Mouse (Mus musculus): Measurements from ENCODE around the gene Flywch1. TPM values are rescaled to one million over a fixed set of nuclear protein-coding genes. Genes with fewer than 3 reads are reported as not detected.

Gene Flywch1
- 212 and 220 TPM in 2 replicates for polyA plus RNA-seq (2016; fragmentation: Nextera tagmentation; extraction: Ambion mirVana)

GRCm38 (mm10) chr17:23771284-23772218, at the start of gene Flywch1:
TSS of gene Flywch1 (minus strand) at chr17:23771602.
- Histone ChIP-seq H3K27me3 (no peaks in the 10 kb centered on the region), H3K9ac (replicated peaks) (peak within 1 kb of the TSS; percentile 90), H3K27ac (replicated peaks) (peak within 1 kb of the TSS; percentile 88), H3K9me3 (no peaks in the 10 kb centered on the region), H3K36me3 (0 out of 2 replicates have a peak, but pooled peaks cover 16% of the 10 kb centered on the region), H3K4me2 (replicated peaks) (peak within 1 kb of the TSS; percentile 59), H3K4me3 (peak within 1 kb of the TSS; percentile 81), H3K4me1 (peaks cover 13% of the 10 kb centered on the region)
- ATAC-seq (ENCODE audit: low FRiP score, low read depth) = peak; percentile 98
- 4% methylated on average over 56 of the region's 58 CpGs for WGBS

GRCm38 (mm10) chr17:23820731-23821130, 49.3 kb upstream of the Flywch1 start:
- H3K36me3 ChIP-seq = peaks cover 99% of the 10 kb centered on the region
- no peak overlapping the region for H3K27ac ChIP-seq (replicated peaks)
- no peak for ATAC-seq (ENCODE audit: low FRiP score, low read depth)
- H3K9ac ChIP-seq (replicated peaks) = no peak overlapping the region
- no peak overlapping the region for H3K4me3 ChIP-seq
- no peaks in the 10 kb centered on the region for H3K27me3 ChIP-seq
- H3K9me3 ChIP-seq = peaks cover 18% of the 10 kb centered on the region
- WGBS = 97% methylated on average over 5 of the region's 5 CpGs
- no peak overlapping the region for H3K4me2 ChIP-seq (replicated peaks)
- H3K4me1 ChIP-seq = no peaks in the 10 kb centered on the region

GRCm38 (mm10) chr17:23819235-23819634, 47.8 kb upstream of the Flywch1 start:
- no peak for ATAC-seq (ENCODE audit: low FRiP score, low read depth)
- no peak overlapping the region for H3K27ac ChIP-seq (replicated peaks)
- 98% methylated on average over 25 of the region's 25 CpGs for WGBS
- no peak overlapping the region for H3K9ac ChIP-seq (replicated peaks)
- H3K9me3 ChIP-seq = peaks cover 24% of the 10 kb centered on the region
- H3K36me3 ChIP-seq = peaks cover 99% of the 10 kb centered on the region
- H3K27me3 ChIP-seq = no peaks in the 10 kb centered on the region
- H3K4me3 ChIP-seq = no peak overlapping the region
- no peaks in the 10 kb centered on the region for H3K4me1 ChIP-seq
- H3K4me2 ChIP-seq (replicated peaks) = no peak overlapping the region

GRCm38 (mm10) chr17:23818579-23818978, 47.2 kb upstream of the Flywch1 start:
- WGBS = 96% methylated on average over 8 of the region's 8 CpGs
- Histone ChIP-seq H3K9ac (replicated peaks) (no peak overlapping the region), H3K36me3 (peaks cover 100% of the 10 kb centered on the region), H3K9me3 (peaks cover 24% of the 10 kb centered on the region), H3K27ac (replicated peaks) (no peak overlapping the region), H3K27me3 (no peaks in the 10 kb centered on the region), H3K4me1 (no peaks in the 10 kb centered on the region), H3K4me3 (no peak overlapping the region), H3K4me2 (replicated peaks) (no peak overlapping the region)
- ATAC-seq (ENCODE audit: low FRiP score, low read depth) = no peak

- H3K36me3 ChIP-seq = peaks cover 96% of the 10 kb centered on the region
- H3K9me3 ChIP-seq = peaks cover 24% of the 10 kb centered on the region
- no peaks in the 10 kb centered on the region for H3K4me1 ChIP-seq
- no peak overlapping the region for H3K27ac ChIP-seq (replicated peaks)
- 96% methylated on average over 16 of the region's 16 CpGs for WGBS
- H3K4me2 ChIP-seq (replicated peaks) = no peak overlapping the region
- H3K9ac ChIP-seq (replicated peaks) = no peak overlapping the region
- H3K4me3 ChIP-seq = no peak overlapping the region
- H3K27me3 ChIP-seq = no peaks in the 10 kb centered on the region
- no peak for ATAC-seq (ENCODE audit: low FRiP score, low read depth)
Observed at GRCm38 (mm10) chr17:23815641-23816040, 44.2 kb upstream of the Flywch1 start.

GRCm38 (mm10) chr17:23807918-23808317, 36.5 kb upstream of the Flywch1 start:
- H3K27ac ChIP-seq (replicated peaks) = no peak overlapping the region
- H3K27me3 ChIP-seq = no peaks in the 10 kb centered on the region
- no peaks in the 10 kb centered on the region for H3K9me3 ChIP-seq
- H3K4me1 ChIP-seq = peaks cover 29% of the 10 kb centered on the region
- H3K4me3 ChIP-seq = no peak overlapping the region
- H3K9ac ChIP-seq (replicated peaks) = no peak overlapping the region
- WGBS = 98% methylated on average over 3 of the region's 3 CpGs
- no peak overlapping the region for H3K4me2 ChIP-seq (replicated peaks)
- peaks cover 58% of the 10 kb centered on the region for H3K36me3 ChIP-seq
- ATAC-seq (ENCODE audit: low FRiP score, low read depth) = no peak

GRCm38 (mm10) chr17:23806867-23807266, 35.5 kb upstream of the Flywch1 start:
- no peaks in the 10 kb centered on the region for H3K9me3 ChIP-seq
- no peak overlapping the region for H3K4me3 ChIP-seq
- WGBS = 85% methylated on average over 25 of the region's 25 CpGs
- no peaks in the 10 kb centered on the region for H3K27me3 ChIP-seq
- H3K4me2 ChIP-seq (replicated peaks) = no peak overlapping the region
- no peak for ATAC-seq (ENCODE audit: low FRiP score, low read depth)
- H3K4me1 ChIP-seq = peaks cover 33% of the 10 kb centered on the region
- no peak overlapping the region for H3K9ac ChIP-seq (replicated peaks)
- H3K27ac ChIP-seq (replicated peaks) = no peak overlapping the region
- peaks cover 49% of the 10 kb centered on the region for H3K36me3 ChIP-seq

- H3K4me3 ChIP-seq = peak overlapping the region; percentile 95
- no peaks in the 10 kb centered on the region for H3K9me3 ChIP-seq
- ATAC-seq (ENCODE audit: low FRiP score, low read depth) = no peak
- peak overlapping the region; percentile 92 for H3K4me2 ChIP-seq (replicated peaks)
- 9% methylated on average over 8 of the region's 8 CpGs for WGBS
- H3K27me3 ChIP-seq = no peaks in the 10 kb centered on the region
- H3K27ac ChIP-seq (replicated peaks) = no peak overlapping the region
- peak overlapping the region; percentile 93 for H3K9ac ChIP-seq (replicated peaks)
- peaks cover 33% of the 10 kb centered on the region for H3K4me1 ChIP-seq
- H3K36me3 ChIP-seq = peaks cover 26% of the 10 kb centered on the region
Observed at GRCm38 (mm10) chr17:23804426-23805085, 33.2 kb upstream of the Flywch1 start.

GRCm38 (mm10) chr17:23803366-23804041, 32.1 kb upstream of the Flywch1 start:
- peak; percentile 74 for ATAC-seq (ENCODE audit: low FRiP score, low read depth)
- H3K27me3 ChIP-seq = no peaks in the 10 kb centered on the region
- under 1% methylated on average over 59 of the region's 83 CpGs for WGBS
- H3K9ac ChIP-seq (replicated peaks) = peak overlapping the region; percentile 93
- H3K27ac ChIP-seq (replicated peaks) = peak overlapping the region; percentile 98
- H3K4me2 ChIP-seq (replicated peaks) = peak overlapping the region; percentile 92
- H3K36me3 ChIP-seq = peaks cover 15% of the 10 kb centered on the region
- peak overlapping the region; percentile 95 for H3K4me3 ChIP-seq
- H3K9me3 ChIP-seq = no peaks in the 10 kb centered on the region
- H3K4me1 ChIP-seq = peaks cover 33% of the 10 kb centered on the region

- H3K9ac ChIP-seq (replicated peaks) = peak overlapping the region; percentile 93
- H3K9me3 ChIP-seq = no peaks in the 10 kb centered on the region
- 1% methylated on average over 60 of the region's 60 CpGs for WGBS
- H3K27me3 ChIP-seq = no peaks in the 10 kb centered on the region
- peak overlapping the region; percentile 98 for H3K27ac ChIP-seq (replicated peaks)
- H3K36me3 ChIP-seq = peaks cover 9% of the 10 kb centered on the region
- peak overlapping the region; percentile 92 for H3K4me2 ChIP-seq (replicated peaks)
- peak overlapping the region; percentile 95 for H3K4me3 ChIP-seq
- H3K4me1 ChIP-seq = peaks cover 33% of the 10 kb centered on the region
- peak; percentile 99 for ATAC-seq (ENCODE audit: low FRiP score, low read depth)
Observed at GRCm38 (mm10) chr17:23802746-23803365, 31.5 kb upstream of the Flywch1 start.

- Histone ChIP-seq H3K36me3 (0 out of 2 replicates have a peak, but pooled peaks cover under 1% of the 10 kb centered on the region), H3K27me3 (no peaks in the 10 kb centered on the region), H3K27ac (replicated peaks) (no peak overlapping the region), H3K9ac (replicated peaks) (no peak overlapping the region), H3K4me3 (no peak overlapping the region), H3K4me2 (replicated peaks) (no peak overlapping the region), H3K4me1 (peaks cover 28% of the 10 kb centered on the region), H3K9me3 (no peaks in the 10 kb centered on the region)
- no peak for ATAC-seq (ENCODE audit: low FRiP score, low read depth)
- WGBS = 97% methylated on average over 10 of the region's 10 CpGs
Observed at GRCm38 (mm10) chr17:23801627-23802026, 30.2 kb upstream of the Flywch1 start.
